ENCODE assay signal across 29 mouse cellular contexts in the genomic region with DNA sequence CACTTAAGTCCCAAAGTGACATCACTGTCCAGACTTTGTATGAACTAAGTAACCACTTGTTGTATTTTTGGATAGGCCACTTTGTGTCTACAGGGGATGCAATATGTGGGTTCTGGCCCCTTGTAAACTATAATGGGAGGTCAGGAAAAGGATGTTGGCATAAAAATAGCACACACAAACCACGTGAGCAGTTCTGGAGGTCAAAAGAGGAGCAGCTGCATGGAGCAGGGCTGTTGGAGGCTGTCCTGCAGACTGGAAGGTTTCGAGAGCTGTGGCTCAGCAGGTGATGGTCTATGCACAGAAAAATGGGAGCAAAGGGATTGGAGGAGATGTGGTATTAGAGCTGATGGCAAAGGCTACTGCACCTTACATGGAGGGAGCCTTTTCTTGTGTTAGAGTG. TPM values are rescaled to one million over a fixed set of nuclear protein-coding genes. Genes with fewer than 3 reads are reported as not detected.
A peak's percentile ranks its signal among the peaks of the same experiment; 100 is the strongest.
DNase-seq lines count a peak whose midpoint lies in the region; ATAC-seq lines count a peak whose summit lies in the region.
"Had no signal": no experiment of that assay in that cellular context is flagged by ENCODE, and none has a peak within 500 bp of the region (broad histone marks: within the 10 kb centered on the region; RNA-seq: fewer than 3 reads in every experiment).

No protein-coding gene starts in this region.

- peak; percentile 13 to 14 for DNase-seq in heart, adult 9 months (ENCODE audit: low spot score in 2 of 2)
- no peak for DNase-seq in heart, postnatal 36 days
- DNase-seq in heart, postnatal 10 days, result peak; percentile 34 to 38
- DNase-seq in adrenal gland, adult 8-10 months, result no peak
- no peak for DNase-seq in layer of hippocampus, postnatal 10 days (ENCODE audit: low spot score in 2 of 2)
- no peak for DNase-seq in adrenal gland, postnatal 4 days (ENCODE audit: low spot score in 2 of 2)
- DNase-seq: adrenal gland, postnatal 14 days; B cell, adult 2 months; cerebellum, adult 18-20 months; cerebellum, postnatal 14 days; gastrocnemius, postnatal 14 days; kidney, postnatal 25 days; lung, embryonic 14.5 days; right cerebral cortex, postnatal 4 days; thymus, adult 2 months had no signal

- 0 out of 2 replicates have a peak overlapping the region, but pooled peaks have one; percentile 3 for H3K4me3 ChIP-seq in heart, embryonic 13.5 days
- H3K4me3 ChIP-seq: embryonic facial prominence, embryonic 10.5 days; embryonic facial prominence, embryonic 15.5 days; forebrain, embryonic 13.5 days; hindbrain, embryonic 13.5 days; left cerebral cortex, adult 2 months; limb, embryonic 12.5 days; liver, embryonic 15.5 days; midbrain, embryonic 12.5 days; neural tube, embryonic 13.5 days had no signal

- H3K4me1 ChIP-seq in heart, embryonic 13.5 days, result peaks cover 39% of the 10 kb centered on the region
- H3K4me1 ChIP-seq: embryonic facial prominence, embryonic 10.5 days; forebrain, embryonic 13.5 days; hindbrain, embryonic 13.5 days; midbrain, embryonic 12.5 days; neural tube, embryonic 13.5 days had no signal

- WGBS in heart, embryonic 13.5 days, result 30% methylated on average over 2 of the region's 2 CpGs

- no peaks in the 10 kb centered on the region for H3K36me3 ChIP-seq in heart, embryonic 13.5 days
- H3K36me3 ChIP-seq: embryonic facial prominence, embryonic 10.5 days; embryonic facial prominence, embryonic 15.5 days; hindbrain, embryonic 13.5 days; limb, embryonic 12.5 days; liver, embryonic 15.5 days; midbrain, embryonic 12.5 days; neural tube, embryonic 13.5 days had no signal

- H3K27ac ChIP-seq in heart, embryonic 13.5 days (replicated peaks), result peak overlapping the region; percentile 84
- H3K27ac ChIP-seq: embryonic facial prominence, embryonic 10.5 days; embryonic facial prominence, embryonic 15.5 days; forebrain, embryonic 13.5 days; hindbrain, embryonic 13.5 days; left cerebral cortex, adult 2 months; limb, embryonic 12.5 days; liver, embryonic 15.5 days; midbrain, embryonic 12.5 days; neural tube, embryonic 13.5 days had no signal

- no peaks in the 10 kb centered on the region for H3K9me3 ChIP-seq in heart, embryonic 13.5 days
- H3K9me3 ChIP-seq: embryonic facial prominence, embryonic 10.5 days; embryonic facial prominence, embryonic 15.5 days; forebrain, embryonic 13.5 days; hindbrain, embryonic 13.5 days; limb, embryonic 12.5 days; liver, embryonic 15.5 days; midbrain, embryonic 12.5 days; neural tube, embryonic 13.5 days had no signal

- intact Hi-C loops in heart, postnatal 36 days (cut with DNase I), result no loop called here
- intact Hi-C loops in heart, postnatal 10 days (cut with DNase I), result no loop called here

- no peaks in the 10 kb centered on the region for H3K27me3 ChIP-seq in heart, embryonic 13.5 days (replicated peaks)
- H3K27me3 ChIP-seq: CH12.LX; embryonic facial prominence, embryonic 15.5 days; forebrain, embryonic 13.5 days; hindbrain, embryonic 13.5 days; limb, embryonic 12.5 days; liver, embryonic 15.5 days; midbrain, embryonic 12.5 days; neural tube, embryonic 13.5 days had no signal

- 0 out of 2 replicates have a peak overlapping the region, but pooled peaks have one; percentile 11 for H3K9ac ChIP-seq in heart, embryonic 13.5 days
- H3K9ac ChIP-seq: embryonic facial prominence, embryonic 15.5 days; forebrain, embryonic 13.5 days; hindbrain, embryonic 13.5 days; limb, embryonic 12.5 days; liver, embryonic 15.5 days; lung, embryonic 14.5 days; midbrain, embryonic 12.5 days; neural tube, embryonic 13.5 days had no signal

- 0 out of 2 replicates have a peak, but pooled peaks have one; percentile 29 for ATAC-seq in common myeloid progenitor, adult 5-6 weeks (replicated peaks; ENCODE audit: low read depth, poor library complexity, severe bottlenecking)
- ATAC-seq in heart, embryonic 13.5 days (ENCODE audit: extremely low read depth, insufficient number of reproducible peaks, low FRiP score, low TSS enrichment), result no peak; the same call in 1 of the 2 replicates
- ATAC-seq: activated CD4-positive, CD25-positive, alpha-beta regulatory T cell, adult 4 months; forebrain, embryonic 13.5 days; intestine, postnatal 0 days had no signal

- H3K4me2 ChIP-seq in heart, embryonic 13.5 days, result peak overlapping the region; percentile 48
- H3K4me2 ChIP-seq: embryonic facial prominence, embryonic 15.5 days; forebrain, embryonic 13.5 days; hindbrain, embryonic 13.5 days; limb, embryonic 12.5 days; liver, embryonic 15.5 days; lung, embryonic 14.5 days; midbrain, embryonic 12.5 days; neural tube, embryonic 13.5 days had no signal

RNA-seq across cellular contexts. Expression of gene Lclat1, which starts 18.6 kb away (rescaled TPM):
- total RNA-seq in heart, postnatal 36 days (2021), result 100 to 1,000 TPM in 1 of 2 experiments, 10 to 100 TPM in 1; 91.4 to 117 TPM
- 5.7 and 11.1 TPM in 2 replicates for total RNA-seq in common myeloid progenitor, adult 5-6 weeks (2017)
- polyA plus RNA-seq in heart, embryonic 13.5 days (2015; fragmentation: Nextera tagmentation; extraction: Ambion mirVana), result 30.9 and 32.8 TPM in 2 replicates
- total RNA-seq in heart, postnatal 10 days (2021), result 100 to 1,000 TPM; 139 to 218 TPM
- total RNA-seq in adrenal gland, adult 8-10 months (2022), result 10 to 100 TPM; 40.9 to 45.9 (median 42.3) TPM
- total RNA-seq in layer of hippocampus, postnatal 10 days (2021), result 10 to 100 TPM; 35.5 to 39.9 TPM
- 10 to 100 TPM; 37.7 to 41.4 TPM for total RNA-seq in adrenal gland, postnatal 4 days (2021)

Comparison
In these comparisons a context has a peak if more than half of its experiments do, and no peak if none do; other contexts are left out.
1. DNase-seq: peak in heart, adult 9 months (2 of 2) and heart, postnatal 10 days (2 of 2); none in heart, postnatal 36 days (0 of 2), adrenal gland, adult 8-10 months (single experiment), layer of hippocampus, postnatal 10 days (0 of 2) and adrenal gland, postnatal 4 days (0 of 2).